Mouse (Mus musculus): ENCODE data around the gene Atl2.

The Atl2 gene

DNA sequence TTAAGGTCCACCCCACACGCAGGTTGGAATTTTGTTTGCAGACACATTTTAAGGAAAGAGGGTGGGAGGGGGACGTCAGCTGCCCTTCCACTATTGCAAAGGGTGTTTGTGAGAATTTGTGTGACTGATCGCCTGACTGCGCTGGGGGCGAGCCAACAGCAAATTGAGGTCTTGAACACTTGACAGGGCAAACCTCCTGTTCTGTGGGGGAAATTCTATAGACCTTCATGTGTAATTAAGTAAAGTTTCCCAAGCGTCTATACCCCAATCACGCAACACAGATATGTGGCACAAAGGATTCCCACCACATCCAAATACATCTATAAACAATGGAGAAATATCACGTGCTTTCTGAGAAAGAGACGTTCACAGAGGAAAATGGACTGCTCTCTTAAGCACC, 85.5 kb downstream of the Atl2 start:
- TF ChIP-seq GATA4 (IDR thresholded peaks at IDR 0.05; ENCODE audit: insufficient replicate concordance, low read length) = no peak

GRCm38 (mm10) chr17:79809491-79810316, 86.2 kb downstream of the Atl2 start:
- TF ChIP-seq GATA4 (IDR thresholded peaks at IDR 0.05; ENCODE audit: insufficient replicate concordance, low read length) = no peak

- TF ChIP-seq GATA4 (IDR thresholded peaks at IDR 0.05; ENCODE audit: insufficient replicate concordance, low read length) = no peak
Measured at GRCm38 (mm10) chr17:79807237-79807930, 88.5 kb downstream of the Atl2 start.

DNA sequence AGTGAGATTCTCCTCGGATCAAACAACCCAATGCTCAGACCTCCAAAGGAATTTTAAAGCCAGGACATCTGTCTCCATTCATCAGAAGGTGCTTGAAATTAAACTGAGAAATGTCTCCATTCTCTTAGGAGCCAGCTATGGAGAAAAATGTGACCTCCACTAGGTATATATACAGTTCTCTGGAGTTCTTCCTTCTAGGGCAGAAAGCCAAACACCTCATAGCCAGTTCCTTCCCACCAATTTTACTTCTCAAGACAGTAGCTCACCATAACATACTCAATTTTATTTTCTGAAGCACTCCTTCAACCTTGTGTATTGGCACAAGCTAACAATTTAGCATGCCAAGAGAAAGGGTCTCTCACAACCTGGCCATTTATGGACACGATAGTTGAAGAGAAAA, 91.2 kb downstream of the Atl2 start:
- no peak for TF ChIP-seq GATA4 (IDR thresholded peaks at IDR 0.05; ENCODE audit: insufficient replicate concordance, low read length)

DNA sequence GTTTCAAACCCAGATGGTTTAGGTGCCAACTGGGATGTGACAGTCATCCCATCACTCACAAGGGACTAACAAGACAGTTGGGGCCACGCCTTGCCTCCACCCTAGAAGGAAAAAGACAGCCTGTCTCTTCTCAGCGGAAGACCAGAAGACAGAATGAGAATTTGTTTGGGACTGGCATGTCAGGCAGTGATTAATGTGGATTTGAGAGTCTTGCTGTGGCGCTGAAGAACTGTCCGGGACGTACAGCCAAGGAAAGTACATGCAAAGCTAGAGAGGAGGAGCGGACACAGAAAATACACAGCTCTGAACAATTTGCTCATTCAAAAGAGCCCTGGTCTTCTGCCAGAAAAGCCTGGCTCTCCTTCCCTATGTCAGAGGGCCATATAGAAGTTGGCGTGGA, 93.9 kb downstream of the Atl2 start:
- no peak for TF ChIP-seq GATA4 (IDR thresholded peaks at IDR 0.05; ENCODE audit: insufficient replicate concordance, low read length)

DNA sequence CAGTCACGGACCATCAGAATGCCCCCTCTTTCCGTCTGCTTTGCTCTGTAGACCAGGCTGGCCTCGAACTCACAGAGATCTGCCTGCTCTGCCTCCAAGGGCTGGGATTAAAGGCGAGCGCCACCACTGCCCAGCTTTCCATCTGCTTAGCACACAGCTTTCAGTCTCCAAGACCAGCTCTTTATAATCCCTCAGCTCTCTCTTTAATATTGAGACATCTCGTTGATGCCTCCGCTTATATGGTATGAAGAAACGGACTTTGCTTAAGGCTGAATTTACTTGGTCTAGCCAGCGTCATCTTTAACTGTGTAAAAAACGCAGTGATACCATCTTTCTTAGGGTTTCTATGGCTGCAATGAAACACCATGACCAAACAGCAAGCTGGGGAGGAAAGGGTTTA, 97.1 kb downstream of the Atl2 start:
- TF ChIP-seq GATA4 (IDR thresholded peaks at IDR 0.05; ENCODE audit: insufficient replicate concordance, low read length) = no peak

Data from liver, adult (tissue).